Mouse (Mus musculus) layer of hippocampus, adult 18-20 months (tissue): ENCODE results near the gene Krtap19-3. TPM values are rescaled to one million over a fixed set of nuclear protein-coding genes. Genes with fewer than 3 reads are reported as not detected.

Source experiments
- DNase-seq, 2 experiments: peaks; one replicate each; pipeline ENCODE4 v3.0.0; 2022; ENCODE audit warnings: low spot score in 2 of 2
- long read RNA-seq: library from polyadenylated mRNA; stranded (forward); transcript quantifications from one replicate; pipeline ENCODE4 v2.0.0, GENCODE M21; 2021
- total RNA-seq, 2 experiments: library from RNA; stranded (reverse); gene quantifications; 2 replicates each; pipeline ENCODE4 v1.2.3; 2021

Krtap19-3 gene
- not detected for total RNA-seq
- long read RNA-seq: 0 reads

GRCm38 (mm10) chr16:88877938-88878337 is at the start of gene Krtap19-3:
Gene Krtap19-3 (minus strand): TSS chr16:88878038.
- DNase-seq: no peak

- no peak for DNase-seq
Measured at GRCm38 (mm10) chr16:88896357-88896756, 18.5 kb upstream of the Krtap19-3 start, which contains the start of gene Krtap19-5. Gene Krtap19-5 (minus strand): TSS chr16:88896457.

GRCm38 (mm10) chr16:88886870-88887269 is 9.0 kb upstream of the Krtap19-3 start:
- no peak for DNase-seq

GRCm38 (mm10) chr16:88884989-88885388 is 7.2 kb upstream of the Krtap19-3 start, which contains the start of gene Krtap19-4:
Gene Krtap19-4 (minus strand): TSS chr16:88885089.
- no peak for DNase-seq

- no peak for DNase-seq
Measured at GRCm38 (mm10) chr16:88874169-88874568, 3.7 kb downstream of the Krtap19-3 start, which contains the start of gene Krtap19-2. Gene Krtap19-2 (minus strand): TSS chr16:88874269.

GRCm38 (mm10) chr16:88869311-88869710 is 8.5 kb downstream of the Krtap19-3 start, which contains the start of gene Krtap19-1:
Gene Krtap19-1 (minus strand): TSS chr16:88869411.
- DNase-seq: no peak

GRCm38 (mm10) chr16:88864887-88865407 is 12.9 kb downstream of the Krtap19-3 start:
- no peak for DNase-seq

- peak in 1 of 2 experiments; percentile 6 for DNase-seq
Measured at GRCm38 (mm10) chr16:88851450-88851849, 26.4 kb downstream of the Krtap19-3 start.

- no peak for DNase-seq
Measured at GRCm38 (mm10) chr16:88848558-88848957, 29.3 kb downstream of the Krtap19-3 start.

GRCm38 (mm10) chr16:88847363-88847762 is 30.5 kb downstream of the Krtap19-3 start:
- no peak for DNase-seq

Other genes with a start within 250 kb of the Krtap19-3 start
- gene Krtap26-1, start 230.2 kb downstream of the Krtap19-3 start, total RNA-seq: not detected
- gene Krtap27-1, start 206.4 kb downstream of the Krtap19-3 start, total RNA-seq: not detected
- gene 2310061N02Rik, start 170.1 kb downstream of the Krtap19-3 start, total RNA-seq: not detected
- not detected for gene Krtap13-1, start 149.2 kb downstream of the Krtap19-3 start, total RNA-seq
- not detected for gene Krtap13, start 126.4 kb downstream of the Krtap19-3 start, total RNA-seq
- not detected for gene 2310034C09Rik, start 119.2 kb downstream of the Krtap19-3 start, total RNA-seq
- gene 2310057N15Rik, start 103.8 kb downstream of the Krtap19-3 start, total RNA-seq: not detected
- not detected for gene Gm5965, start 100.1 kb downstream of the Krtap19-3 start, total RNA-seq
- gene Gm20741, start 65.8 kb downstream of the Krtap19-3 start, total RNA-seq: not detected
- not detected for gene Krtap15, start 57.8 kb downstream of the Krtap19-3 start, total RNA-seq
- gene Krtap14, start 51.9 kb downstream of the Krtap19-3 start, total RNA-seq: not detected
- not detected for gene Krtap19-1, start 8.6 kb downstream of the Krtap19-3 start, total RNA-seq
- gene Krtap19-2, start 3.8 kb downstream of the Krtap19-3 start, total RNA-seq: not detected
- not detected for gene Krtap19-4, start 7.1 kb upstream of the Krtap19-3 start, total RNA-seq
- gene Krtap19-5, start 18.4 kb upstream of the Krtap19-3 start, total RNA-seq: not detected
- not detected for gene Krtap19-9b, start 54.2 kb upstream of the Krtap19-3 start, total RNA-seq
- gene Krtap16-3, start 84.8 kb upstream of the Krtap19-3 start, total RNA-seq: not detected
- gene Krtap22-2, start 132.7 kb upstream of the Krtap19-3 start, total RNA-seq: not detected
- not detected for gene Gm10229, start 137.2 kb upstream of the Krtap19-3 start, total RNA-seq
- not detected for gene Krtap6-1, start 153.7 kb upstream of the Krtap19-3 start, total RNA-seq
- not detected for gene Gm10228, start 163.4 kb upstream of the Krtap19-3 start, total RNA-seq
- gene Krtap6-5, start 169.8 kb upstream of the Krtap19-3 start, total RNA-seq: not detected
- gene 1110025L11Rik, start 186.0 kb upstream of the Krtap19-3 start, total RNA-seq: not detected
- gene Krtap6-3, start 206.0 kb upstream of the Krtap19-3 start, total RNA-seq: not detected